Comparison of ENCODE assay signal across 8 mouse cellular contexts in the genomic region with DNA sequence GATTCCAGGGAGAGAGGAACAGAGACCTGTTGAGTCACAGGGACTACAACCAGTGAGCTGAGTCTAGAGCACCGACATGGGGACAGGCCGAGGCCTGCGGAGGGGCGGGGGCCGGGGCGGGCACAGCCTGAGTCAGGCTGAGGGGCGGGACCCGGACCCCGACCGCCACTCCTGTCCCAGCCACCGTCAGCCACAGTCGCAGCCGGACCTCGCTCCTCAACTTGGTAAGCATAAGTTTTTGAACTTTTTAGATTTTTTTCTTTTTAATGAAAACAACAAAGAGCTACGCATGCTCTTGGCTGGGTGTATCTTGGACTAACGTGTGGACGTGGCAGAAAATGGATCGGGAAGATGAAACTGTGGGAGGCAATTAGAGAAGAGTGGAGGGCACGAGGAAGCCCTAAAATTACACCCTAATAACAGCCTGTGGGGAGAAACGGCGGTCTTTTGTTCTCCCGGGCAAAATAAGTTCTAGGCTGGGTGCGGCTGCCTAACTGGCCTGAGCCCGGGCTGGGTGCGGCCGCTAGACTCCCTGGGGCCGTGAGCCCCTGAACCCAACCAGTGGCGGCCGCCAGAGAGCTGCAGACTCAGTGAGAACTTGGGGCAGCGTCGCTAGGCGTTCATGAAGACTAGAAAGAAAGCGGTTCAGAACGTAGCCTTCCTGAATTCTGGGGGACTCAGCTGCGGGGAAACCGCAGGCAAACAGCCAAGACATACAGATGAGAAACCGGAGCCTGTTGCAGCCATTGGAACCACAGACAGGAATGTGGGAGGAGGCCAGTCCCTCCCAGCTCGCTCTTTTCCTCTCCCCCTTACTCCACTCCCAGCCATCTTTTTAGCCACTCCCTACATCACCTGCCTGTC. TPM values are rescaled to one million over a fixed set of nuclear protein-coding genes. Genes with fewer than 3 reads are reported as not detected.
A peak's percentile ranks its signal among the peaks of the same experiment; 100 is the strongest.
DNase-seq lines count a peak whose midpoint lies in the region; ATAC-seq and TF ChIP-seq lines count a peak whose summit lies in the region.

Gene S100a11, plus strand, starts transcription at position 159 of the 864 bp plus-strand sequence.

- peak; percentile 91 for ATAC-seq in forebrain, embryonic 13.5 days
- ATAC-seq in megakaryocyte-erythroid progenitor cell, adult 5-6 weeks (replicated peaks; ENCODE audit: low FRiP score, low TSS enrichment, poor library complexity, severe bottlenecking): peak; percentile 87

- DNase-seq in adrenal gland, postnatal 10 days: peak; percentile 80
- DNase-seq in heart, postnatal 36 days: peak; percentile 69 to 80
- DNase-seq in left cerebral cortex, postnatal 14 days (ENCODE audit: low spot score in 2 of 2): no peak
- no peak for DNase-seq in cerebellum, adult 9-10 months

- peak within 1 kb of the TSS; percentile 76 for H3K4me3 ChIP-seq in ES-Bruce4 (ENCODE audit: low read depth, low read length)
- peak within 1 kb of the TSS; percentile 44 for H3K4me3 ChIP-seq in forebrain, embryonic 13.5 days
- peak within 1 kb of the TSS; percentile 88 for H3K4me3 ChIP-seq in small intestine, adult 2 months (ENCODE audit: low read depth, low read length)

- peak within 1 kb of the TSS; percentile 75 for H3K9ac ChIP-seq in ES-Bruce4 (ENCODE audit: low read depth, poor library complexity, severe bottlenecking)
- peak within 1 kb of the TSS; percentile 66 for H3K9ac ChIP-seq in forebrain, embryonic 13.5 days

- H3K36me3 ChIP-seq in ES-Bruce4 (ENCODE audit: control insufficient read depth, insufficient read depth, low read length, poor library complexity, severe bottlenecking): peaks cover 6% of the 10 kb centered on the region
- H3K36me3 ChIP-seq in forebrain, embryonic 13.5 days (ENCODE audit: poor library complexity, severe bottlenecking): no peaks in the 10 kb centered on the region
- peaks cover 8% of the 10 kb centered on the region for H3K36me3 ChIP-seq in small intestine, adult 2 months (ENCODE audit: control insufficient read depth, insufficient read depth, low read length)

- no peaks in the 10 kb centered on the region for H3K9me3 ChIP-seq in ES-Bruce4 (replicated peaks; ENCODE audit: control insufficient read depth, insufficient read depth, low read length, poor library complexity, severe bottlenecking)
- no peaks in the 10 kb centered on the region for H3K9me3 ChIP-seq in forebrain, embryonic 13.5 days (replicated peaks)

- H3K4me1 ChIP-seq in ES-Bruce4 (ENCODE audit: control insufficient read depth, insufficient read depth, low read length): peaks cover 3% of the 10 kb centered on the region
- H3K4me1 ChIP-seq in forebrain, embryonic 13.5 days: peaks cover 11% of the 10 kb centered on the region; the same call in 1 of the 2 replicates
- H3K4me1 ChIP-seq in small intestine, adult 2 months (ENCODE audit: control insufficient read depth, insufficient read depth, insufficient read length, low read length): no peaks in the 10 kb centered on the region; the same call in 1 of the 2 replicates

- no peak for TF ChIP-seq CTCF in ES-Bruce4 (IDR thresholded peaks at IDR 0.05; ENCODE audit: low read depth, low read length)
- TF ChIP-seq CTCF in small intestine, adult 2 months (IDR thresholded peaks at IDR 0.05; ENCODE audit: extremely low read depth, insufficient read length, insufficient replicate concordance, low read depth, low read length): peak; percentile 13; the same call in 1 of the 2 replicates

- peak within 1 kb of the TSS; percentile 80 for H3K4me2 ChIP-seq in forebrain, embryonic 13.5 days

- no peak for TF ChIP-seq EP300 in ES-Bruce4 (IDR thresholded peaks at IDR 0.05; ENCODE audit: insufficient read depth, low read depth, low read length)

- TF ChIP-seq POLR2A in ES-Bruce4 (IDR thresholded peaks at IDR 0.05; ENCODE audit: insufficient read depth, low read length): peak; percentile 58
- peak; percentile 82; the same call in 1 of the 2 replicates for TF ChIP-seq POLR2A in small intestine, adult 2 months (IDR thresholded peaks at IDR 0.05; ENCODE audit: low read depth, low read length)

- intact Hi-C loops in heart, postnatal 36 days (cut with DNase I): loop anchor here (2.0 kb wide), 1 partner anchor 26 kb away; no protein-coding TSS in a partner anchor
- intact Hi-C loops in left cerebral cortex, postnatal 14 days (cut with DNase I): no loop called here

- under 1% methylated on average over 38 of the region's 38 CpGs for WGBS in forebrain, embryonic 13.5 days
- under 1% methylated on average over 38 of the region's 38 CpGs for WGBS in small intestine, adult 2 months

- H3K27me3 ChIP-seq in ES-Bruce4 (ENCODE audit: control insufficient read depth, insufficient read depth, low read length, poor library complexity, severe bottlenecking): no peaks in the 10 kb centered on the region; the same call in 1 of the 2 replicates
- H3K27me3 ChIP-seq in forebrain, embryonic 13.5 days: no peaks in the 10 kb centered on the region
- no peaks in the 10 kb centered on the region for H3K27me3 ChIP-seq in small intestine, adult 2 months (ENCODE audit: control insufficient read depth, insufficient read depth, low read length)

- peak within 1 kb of the TSS; percentile 96 for H3K27ac ChIP-seq in ES-Bruce4 (ENCODE audit: insufficient read depth, low read length)
- H3K27ac ChIP-seq in forebrain, embryonic 13.5 days: no peak within 1 kb of the TSS
- peak within 1 kb of the TSS; percentile 51 for H3K27ac ChIP-seq in small intestine, adult 2 months (ENCODE audit: insufficient read depth, low read depth, low read length)

RNA-seq across cellular contexts. Expression of gene S100a11, which starts in this region (rescaled TPM):
- 661 and 677 TPM in 2 replicates for polyA plus RNA-seq in ES-Bruce4 (2011; ENCODE audit: insufficient read depth, insufficient read length, low read depth, missing spikeins)
- 100 to 1,000 TPM; 210 to 249 TPM for total RNA-seq in adrenal gland, postnatal 10 days (2021)
- 117 and 133 TPM in 2 replicates for polyA plus RNA-seq in forebrain, embryonic 13.5 days (2015; fragmentation: Nextera tagmentation; extraction: Ambion mirVana)
- 10 to 100 TPM; 75.4 to 89.0 TPM for total RNA-seq in heart, postnatal 36 days (2021)
- total RNA-seq in left cerebral cortex, postnatal 14 days (2021): 10 to 100 TPM; 16.7 to 17.7 TPM
- total RNA-seq in megakaryocyte-erythroid progenitor cell, adult 5-6 weeks (2014; fragmentation: Nextera tagmentation): 147 and 173 TPM in 2 replicates
- 18.0 and 19.3 TPM in 2 replicates for total RNA-seq in megakaryocyte-erythroid progenitor cell, adult 5-6 weeks (2017)
- 49.0 and 81.5 TPM in 2 replicates for polyA plus RNA-seq in small intestine, adult 2 months (2012; rRNA removed)

Comparison
In these comparisons a context has a peak if more than half of its experiments do, and no peak if none do; other contexts are left out.
1. DNase-seq: peak in adrenal gland, postnatal 10 days (single experiment) and heart, postnatal 36 days (2 of 2); none in left cerebral cortex, postnatal 14 days (0 of 2) and cerebellum, adult 9-10 months (single experiment).
2. Peak in every context shown above with its lines, with median percentiles within 50 percentile points of each other: H3K4me3 ChIP-seq.